Mouse (Mus musculus): Measurements from ENCODE around the gene Actr8.

Gene Actr8

GRCm38 (mm10) chr14:29996000-29996751, 18.0 kb downstream of the Actr8 start:
- DNase-seq (ENCODE audit: low spot score), result no peak

DNA sequence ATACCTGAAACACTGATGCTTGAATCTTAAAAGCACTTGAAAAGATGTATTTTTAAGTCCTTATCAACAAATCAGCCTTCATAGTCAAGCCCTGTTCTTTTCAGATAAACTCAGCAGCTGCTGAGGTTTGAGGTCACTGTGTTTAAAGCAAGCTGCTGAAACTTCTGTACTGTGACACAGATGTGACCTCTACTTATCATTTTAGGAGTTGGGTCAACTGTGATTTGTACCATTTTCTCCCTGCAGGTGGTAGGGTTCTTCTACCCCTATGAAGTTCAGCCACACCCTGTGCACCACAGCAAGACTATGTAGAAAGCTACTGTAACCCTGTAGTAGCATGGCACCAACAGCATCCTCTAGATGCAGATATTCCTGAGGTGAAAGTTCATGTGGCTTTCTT, 19.2 kb downstream of the Actr8 start:
- DNase-seq (ENCODE audit: low spot score), result no peak

DNA sequence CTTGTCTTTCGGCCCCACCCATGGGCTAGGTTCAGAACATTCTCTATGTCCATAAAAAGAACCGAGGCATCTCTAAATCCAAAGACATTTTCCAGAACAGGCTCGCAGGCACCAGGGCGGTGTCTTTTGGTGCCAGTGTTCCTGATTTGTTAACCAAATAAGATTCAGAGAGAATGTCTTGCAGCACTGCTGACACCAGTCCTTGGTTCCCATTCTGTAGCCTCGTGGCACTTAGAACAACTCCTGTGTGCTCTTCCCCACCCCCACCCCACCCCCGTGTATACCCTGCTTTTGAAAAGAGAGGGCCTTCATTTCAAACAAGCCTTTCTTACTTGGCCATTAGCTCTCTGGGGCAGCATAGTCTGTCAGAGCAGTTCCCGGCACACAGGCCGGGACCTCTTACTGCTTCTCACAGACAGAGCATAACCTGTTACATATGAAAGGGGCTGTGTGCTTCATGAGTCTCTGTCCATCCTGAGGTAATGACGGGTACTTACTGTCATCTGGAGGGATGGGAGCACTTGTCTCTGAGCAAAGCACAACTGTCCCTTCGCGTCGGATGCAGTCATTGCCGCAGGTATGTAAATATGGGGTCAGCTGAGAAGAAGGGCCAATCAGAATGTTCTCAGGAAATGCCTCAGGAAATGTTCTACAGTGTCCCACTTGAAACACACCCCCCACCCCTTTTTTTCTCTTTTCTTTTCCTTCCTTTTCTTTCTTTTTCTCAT, 20.8 kb downstream of the Actr8 start:
- DNase-seq (ENCODE audit: low spot score), result no peak

GRCm38 (mm10) chr14:29999475-29999811, 21.3 kb downstream of the Actr8 start:
- no peak for DNase-seq (ENCODE audit: low spot score)

GRCm38 (mm10) chr14:30008733-30009575, 30.8 kb downstream of the Actr8 start, which contains the start of the genes Il17rb and Chdh:
Gene Il17rb, minus strand, starts transcription at chr14:30008896.
Gene Chdh, plus strand, starts transcription at chr14:30009023.
- DNase-seq (ENCODE audit: low spot score), result peak; percentile 41

DNA sequence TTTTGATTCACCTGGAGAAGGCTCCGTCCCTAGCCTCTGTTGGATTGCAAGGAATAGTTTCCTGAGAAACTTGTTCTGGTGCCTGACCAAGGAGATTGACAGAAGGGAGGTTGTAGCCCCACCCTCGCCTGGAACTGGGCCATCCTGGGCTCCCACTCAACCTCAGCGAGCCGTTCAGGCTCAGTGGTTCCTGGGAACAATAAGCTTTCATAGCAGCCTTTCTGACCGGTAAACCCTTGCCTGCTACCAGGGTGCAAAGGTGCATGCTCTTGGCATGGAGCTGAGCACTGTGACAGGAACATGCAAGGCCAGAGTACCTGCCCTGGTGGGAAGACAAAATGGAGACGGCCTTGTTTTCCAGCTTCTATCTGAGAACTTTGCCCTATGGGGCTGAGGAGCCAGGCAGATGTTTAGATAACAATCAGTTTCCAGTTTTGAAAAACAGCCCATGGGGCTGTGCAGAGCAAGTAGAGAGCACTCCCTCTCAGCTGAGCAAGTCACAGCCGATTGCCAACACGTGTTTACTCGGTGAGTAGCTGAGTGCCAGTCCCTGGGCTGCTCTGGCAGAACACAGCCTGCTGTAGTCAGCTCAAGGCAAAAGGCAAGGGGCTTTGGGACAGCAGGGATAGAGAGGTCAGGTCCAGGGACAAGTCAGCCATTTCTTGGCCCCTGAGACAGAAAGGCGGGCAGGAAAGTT, 31.9 kb downstream of the Actr8 start:
- DNase-seq (ENCODE audit: low spot score), result peak; percentile 49

DNA sequence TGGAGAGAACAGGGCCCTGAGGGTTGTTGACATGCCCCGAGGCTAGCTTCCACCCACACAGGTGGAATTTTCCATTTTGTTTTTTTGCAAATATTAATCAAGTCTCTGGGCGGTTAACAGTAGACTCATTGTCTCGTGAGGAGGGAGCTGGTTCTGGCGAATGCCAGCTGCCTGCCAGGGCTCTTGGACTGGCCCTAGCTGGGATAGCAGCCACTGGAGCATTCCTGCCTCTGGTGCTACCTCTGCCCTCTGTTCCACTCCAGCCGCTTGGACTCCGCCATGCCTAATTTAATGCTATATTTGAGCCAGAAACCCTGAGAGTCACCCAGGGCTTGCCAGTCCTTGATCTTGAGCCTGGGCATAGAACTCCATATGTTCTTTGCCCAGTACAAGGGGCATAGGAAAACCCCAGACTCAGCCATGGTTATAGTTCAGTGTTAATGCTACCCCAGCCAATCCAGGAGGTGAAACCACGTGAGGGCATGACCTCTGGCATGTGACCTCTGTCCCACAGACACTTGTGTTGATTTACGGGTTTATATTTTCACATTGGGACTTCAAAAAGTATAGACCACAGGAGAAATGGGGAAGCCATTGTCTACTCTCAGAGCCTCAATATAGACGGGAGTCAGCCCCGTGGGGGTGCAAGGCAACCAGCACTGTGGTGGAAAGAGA, 33.9 kb downstream of the Actr8 start:
- DNase-seq (ENCODE audit: low spot score), result no peak

- DNase-seq (ENCODE audit: low spot score), result no peak
These were observed 36.4 kb downstream of the Actr8 start for GRCm38 (mm10) chr14:30014487-30014886.

- DNase-seq (ENCODE audit: low spot score), result no peak
These were observed 36.9 kb downstream of the Actr8 start for GRCm38 (mm10) chr14:30015008-30015407.

GRCm38 (mm10) chr14:30016666-30017065, 38.5 kb downstream of the Actr8 start:
- DNase-seq (ENCODE audit: low spot score), result no peak

GRCm38 (mm10) chr14:30017794-30018462, 39.8 kb downstream of the Actr8 start:
- no peak for DNase-seq (ENCODE audit: low spot score)

- DNase-seq (ENCODE audit: low spot score), result no peak
These were observed 40.3 kb downstream of the Actr8 start for GRCm38 (mm10) chr14:30018463-30018801.

DNA sequence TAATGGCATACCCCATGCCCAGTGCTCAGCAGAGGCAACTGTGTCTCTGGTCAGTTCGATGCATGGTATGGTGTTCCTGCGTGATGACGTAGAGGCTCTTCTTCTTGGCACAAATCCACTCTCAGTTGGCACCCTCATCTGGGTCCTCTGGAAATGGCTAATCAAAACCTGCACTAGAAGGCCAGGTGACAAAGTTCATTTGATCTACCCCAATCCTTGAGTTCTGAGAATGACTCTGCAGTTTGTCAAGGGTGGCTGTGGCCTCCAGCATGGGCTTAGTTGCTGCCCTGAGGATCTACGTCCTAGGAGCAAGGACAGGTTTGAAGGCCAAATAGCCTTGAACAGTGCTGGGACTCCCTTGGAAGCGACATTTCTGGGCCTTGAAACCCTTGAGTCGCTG, 40.7 kb downstream of the Actr8 start:
- DNase-seq (ENCODE audit: low spot score), result no peak

- no peak for DNase-seq (ENCODE audit: low spot score)
These were observed 41.2 kb downstream of the Actr8 start for GRCm38 (mm10) chr14:30019375-30019774.

- no peak for DNase-seq (ENCODE audit: low spot score)
These were observed 41.8 kb downstream of the Actr8 start for GRCm38 (mm10) chr14:30019792-30020575.

GRCm38 (mm10) chr14:30022471-30022870, 44.3 kb downstream of the Actr8 start:
- no peak for DNase-seq (ENCODE audit: low spot score)

GRCm38 (mm10) chr14:30024387-30024786, 46.2 kb downstream of the Actr8 start:
- no peak for DNase-seq (ENCODE audit: low spot score)

DNA sequence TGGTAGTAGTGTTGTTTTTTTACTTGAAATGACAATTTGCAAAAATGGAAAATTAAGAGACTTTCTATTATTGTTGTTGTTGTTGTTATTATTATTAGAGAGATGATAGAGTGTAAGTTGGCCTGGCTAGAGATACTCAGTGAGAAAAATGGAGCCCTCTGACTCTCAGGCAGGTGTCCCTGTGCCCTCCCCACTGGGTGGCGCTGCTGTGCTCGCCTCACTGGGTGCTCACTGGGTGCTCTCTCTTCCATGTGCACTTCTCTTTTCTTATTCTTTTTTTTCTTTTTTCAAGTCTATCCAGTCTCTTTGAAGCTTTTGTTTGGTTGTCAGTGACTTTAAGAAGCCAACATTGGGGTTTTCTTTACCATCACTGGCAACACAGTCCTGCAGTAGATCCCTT, 49.2 kb downstream of the Actr8 start:
- no peak for DNase-seq (ENCODE audit: low spot score)

- DNase-seq (ENCODE audit: low spot score), result no peak
These were observed 55.3 kb downstream of the Actr8 start for GRCm38 (mm10) chr14:30033405-30033804.

- DNase-seq (ENCODE audit: low spot score), result no peak
These were observed 60.3 kb downstream of the Actr8 start for GRCm38 (mm10) chr14:30038431-30038830.
